Mouse (Mus musculus) cortical plate, adult 2 months (tissue): ENCODE measurements around the gene Hcar2.

Source experiments
- CTCF ChIP-seq: fragments of 200-500 bp; IDR thresholded peaks from 2 replicates; pipeline ENCODE4 v1.5.1; 2011; ENCODE audit warnings: mild to moderate bottlenecking, control low read depth, low read length; ENCODE audit not compliant: insufficient read depth; ENCODE audit errors: extremely low read depth
- POLR2A ChIP-seq: fragments of 200-500 bp; IDR thresholded peaks from 2 replicates; pipeline ENCODE4 v1.6.1; 2011; ENCODE audit warnings: mild to moderate bottlenecking, low read length, control low read depth; ENCODE audit not compliant: insufficient read depth; ENCODE audit errors: extremely low read depth

GRCm38 (mm10) chr5:123879928-123880327 is 14.6 kb upstream of the Hcar2 start, which contains the start of gene Hcar1:
- TF ChIP-seq POLR2A: no peak
- no peak for TF ChIP-seq CTCF
